Mouse (Mus musculus) induced T-regulatory cell, adult 2 months (primary cell): ENCODE data around the gene Gm3435.
"Not testable (repeated sequence)": the region's sequence is repeated elsewhere in the genome, so short reads cannot be mapped to it uniquely, and the experiment has no call there.

Source experiments
- DNase-seq: peaks from one replicate; pipeline ENCODE4 v3.0.0-alpha.2; 2012; ENCODE audit warnings: low read depth

Gm3435 gene

DNA sequence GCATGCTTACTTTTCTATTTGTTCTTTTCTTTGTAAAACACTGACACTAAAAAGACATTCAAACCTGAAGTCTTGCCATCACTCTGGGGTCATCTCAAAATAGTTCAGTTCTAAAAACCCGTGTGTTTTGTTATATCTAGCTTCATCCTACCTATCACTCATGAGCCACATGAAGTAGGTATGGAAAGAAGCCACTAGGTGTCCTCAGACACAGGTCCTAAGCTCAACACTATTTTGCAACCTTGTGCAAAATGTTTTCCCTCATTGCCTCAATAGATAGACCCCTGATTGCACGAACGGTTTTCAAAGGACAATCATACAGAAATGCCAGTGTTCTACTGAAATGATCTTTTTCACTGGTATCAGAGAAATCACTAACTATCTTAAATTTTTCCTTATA is 30.5 kb downstream of the Gm3435 start:
- not testable (repeated sequence) for DNase-seq

GRCm38 (mm10) chr17:15041175-15041729 is 31.3 kb downstream of the Gm3435 start, which contains the start of the genes Ermard, Tcte3 and Gm3448:
Ermard (plus strand) TSS chr17:15041208.
Tcte3 (minus strand) TSS chr17:15041488.
Gm3448 (minus strand) TSS chr17:15041537.
- not testable (repeated sequence) for DNase-seq

- not testable (repeated sequence) for DNase-seq
These were observed 40.4 kb downstream of the Gm3435 start for GRCm38 (mm10) chr17:15050338-15050737.

GRCm38 (mm10) chr17:15052766-15053165 is 42.8 kb downstream of the Gm3435 start:
- DNase-seq, result not testable (repeated sequence)

- DNase-seq, result not testable (repeated sequence)
These were observed 43.3 kb downstream of the Gm3435 start for GRCm38 (mm10) chr17:15053183-15053828.

DNA sequence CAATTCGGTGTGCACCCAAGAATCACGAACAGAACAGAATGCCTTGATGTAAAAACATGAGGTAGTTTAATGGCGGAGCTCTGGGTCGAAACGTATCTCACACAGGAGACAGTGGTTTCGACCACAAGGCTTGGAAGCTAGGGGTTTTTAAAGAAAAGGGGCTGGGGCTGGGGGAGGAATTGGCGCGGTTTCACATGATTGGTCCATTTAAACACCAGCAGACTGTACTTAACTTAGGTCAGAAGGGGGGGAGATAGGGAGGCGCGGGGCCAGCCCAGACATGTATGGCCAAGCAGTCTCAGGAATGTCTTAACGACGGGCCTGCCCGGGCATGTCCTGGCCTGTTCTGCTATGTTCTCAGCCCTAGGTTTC is 43.8 kb downstream of the Gm3435 start:
- DNase-seq, result not testable (repeated sequence)

GRCm38 (mm10) chr17:15055925-15056324 is 45.9 kb downstream of the Gm3435 start:
- DNase-seq, result no peak

DNA sequence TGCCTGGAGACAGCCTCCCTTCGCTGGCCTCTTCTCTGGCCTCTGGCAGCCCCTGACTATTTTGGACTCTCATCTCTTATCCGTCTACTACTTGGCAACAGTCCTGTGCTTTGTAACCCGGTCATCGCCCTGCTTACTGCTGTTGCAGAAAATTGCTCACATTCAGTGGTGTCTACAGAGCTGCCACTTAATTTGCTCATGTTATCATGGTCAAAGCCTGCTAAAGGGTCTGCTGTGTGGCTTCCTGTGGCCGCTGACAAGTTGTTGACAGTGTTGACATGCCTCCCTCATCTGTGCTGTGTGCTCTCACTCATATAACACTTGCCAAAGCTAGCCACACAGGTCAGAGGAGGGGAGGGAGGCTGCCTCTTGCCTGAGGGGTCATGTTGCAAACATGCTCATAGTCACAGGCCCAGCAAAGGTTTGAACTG is 48.2 kb downstream of the Gm3435 start:
- DNase-seq, result no peak

GRCm38 (mm10) chr17:15059646-15060045 is 49.7 kb downstream of the Gm3435 start:
- DNase-seq, result no peak

GRCm38 (mm10) chr17:15060356-15060755 is 50.4 kb downstream of the Gm3435 start:
- DNase-seq, result no peak

- peak; percentile 37 for DNase-seq
These were observed 55.5 kb downstream of the Gm3435 start for GRCm38 (mm10) chr17:15065391-15066024.

- no peak for DNase-seq
These were observed 56.1 kb downstream of the Gm3435 start for GRCm38 (mm10) chr17:15066066-15066465.

- DNase-seq, result no peak
These were observed 56.9 kb downstream of the Gm3435 start for GRCm38 (mm10) chr17:15066911-15067310.

DNA sequence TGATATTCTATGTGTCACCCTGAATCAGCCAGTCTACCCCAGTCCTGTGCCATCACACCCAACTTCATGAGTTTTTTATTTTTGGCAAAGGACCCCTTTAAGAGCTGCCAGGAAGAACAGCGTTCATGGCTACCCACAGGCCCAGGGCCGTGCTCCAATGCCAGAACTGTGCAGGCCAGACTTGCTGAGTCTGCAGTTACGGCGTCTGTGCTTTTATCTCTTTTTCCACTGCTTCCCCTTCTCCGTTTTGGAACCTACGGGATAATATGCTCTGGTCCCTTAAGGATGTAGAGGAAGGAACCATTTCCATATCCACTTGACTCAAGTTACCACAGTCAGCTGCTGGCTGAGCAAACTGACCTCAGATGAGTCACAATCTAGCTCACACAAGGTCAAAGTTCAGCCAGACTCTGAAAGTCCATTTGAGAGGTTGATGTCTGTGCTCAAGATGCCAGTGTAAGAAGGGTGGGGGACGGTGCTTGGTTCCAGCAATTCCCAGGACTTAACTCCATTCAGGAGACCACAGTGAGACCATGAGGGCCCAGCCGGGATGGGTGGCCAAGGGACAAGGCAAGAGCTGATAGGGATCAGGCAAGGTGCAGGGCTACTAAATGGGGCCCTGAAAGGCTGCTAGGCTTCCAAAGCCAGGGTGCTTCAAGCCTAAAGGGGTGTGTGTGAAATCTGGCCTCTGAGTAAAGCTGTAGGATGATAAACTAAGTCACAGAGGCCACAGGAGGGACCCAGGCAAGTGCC is 58.2 kb downstream of the Gm3435 start:
- no peak for DNase-seq

GRCm38 (mm10) chr17:15069124-15069523 is 59.1 kb downstream of the Gm3435 start:
- no peak for DNase-seq
